Mouse (Mus musculus): Measurements from ENCODE around the gene Pnpla2. TPM values are rescaled to one million over a fixed set of nuclear protein-coding genes. Genes with fewer than 3 reads are reported as not detected.
"Not testable (repeated sequence)": the region's sequence is repeated elsewhere in the genome, so short reads cannot be mapped to it uniquely, and the experiment has no call there.

The Pnpla2 gene
- 100 to 1,000 TPM; 409 to 426 TPM for total RNA-seq (2021)

- intact Hi-C loops (cut with DNase I) = loop anchor here (5.0 kb wide), 1 partner anchor 43 kb away; the partner anchor contains the start of gene Gatd1
- peak; percentile 89 for DNase-seq (ENCODE audit: low spot score)
These were observed at the start of gene Pnpla2 for GRCm38 (mm10) chr7:141454967-141455551. TSS of gene Pnpla2 (plus strand) at chr7:141455198.

GRCm38 (mm10) chr7:141405466-141405865 lies 49.5 kb upstream of the Pnpla2 start:
- intact Hi-C loops (cut with DNase I) = no loop called here

DNA sequence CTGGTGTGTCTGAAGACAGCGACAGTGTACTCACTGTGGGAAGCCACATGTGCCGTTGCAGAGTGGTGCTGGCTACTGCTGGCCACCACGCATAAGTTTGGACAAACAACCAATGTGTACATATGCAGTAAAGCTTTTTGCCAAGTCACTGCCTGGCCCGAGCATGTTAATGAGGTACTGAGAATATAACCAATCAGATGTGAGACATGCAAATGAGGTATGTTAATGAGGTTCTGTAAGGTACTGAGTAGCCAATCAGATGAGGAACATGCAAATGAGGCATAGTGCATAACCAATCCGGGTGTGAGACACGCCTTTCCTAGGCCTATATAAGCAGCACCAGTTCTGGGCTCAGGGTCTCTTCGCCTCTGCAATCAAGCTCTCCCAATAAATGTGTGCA lies 47.3 kb upstream of the Pnpla2 start:
- intact Hi-C loops (cut with DNase I) = loop anchor here (2.0 kb wide), 1 partner anchor 117 kb away; no protein-coding TSS in a partner anchor
- DNase-seq (ENCODE audit: low spot score) = not testable (repeated sequence)

More at GRCm38 (mm10) chr7:141405466-141405865, 49.5 kb upstream of the Pnpla2 start:
- no peak for DNase-seq (ENCODE audit: low spot score)

DNA sequence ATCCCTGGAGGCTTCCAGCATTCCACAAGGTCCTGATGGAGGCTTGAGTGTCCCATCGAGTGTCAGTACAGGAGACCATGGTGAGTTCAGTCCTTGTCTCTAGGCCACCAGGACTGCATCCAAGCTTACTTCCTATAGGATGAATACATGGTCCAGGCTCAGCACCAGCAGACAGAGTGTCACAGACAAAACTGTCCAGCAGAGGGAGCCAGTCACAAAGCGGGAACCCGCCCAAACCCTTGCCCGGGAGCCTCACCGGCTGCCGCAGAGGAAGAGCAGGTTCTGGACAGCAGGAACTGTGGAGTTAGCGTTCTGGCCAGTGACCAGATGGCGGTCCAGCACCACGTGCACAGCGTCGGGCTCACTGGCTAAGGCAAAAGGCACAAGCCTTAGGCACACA lies 46.2 kb upstream of the Pnpla2 start:
- intact Hi-C loops (cut with DNase I) = loop anchor here (1.0 to 2.0 kb wide), 2 partner anchors 28 to 116 kb away; partner anchors contain the start of gene Slc25a22

DNA sequence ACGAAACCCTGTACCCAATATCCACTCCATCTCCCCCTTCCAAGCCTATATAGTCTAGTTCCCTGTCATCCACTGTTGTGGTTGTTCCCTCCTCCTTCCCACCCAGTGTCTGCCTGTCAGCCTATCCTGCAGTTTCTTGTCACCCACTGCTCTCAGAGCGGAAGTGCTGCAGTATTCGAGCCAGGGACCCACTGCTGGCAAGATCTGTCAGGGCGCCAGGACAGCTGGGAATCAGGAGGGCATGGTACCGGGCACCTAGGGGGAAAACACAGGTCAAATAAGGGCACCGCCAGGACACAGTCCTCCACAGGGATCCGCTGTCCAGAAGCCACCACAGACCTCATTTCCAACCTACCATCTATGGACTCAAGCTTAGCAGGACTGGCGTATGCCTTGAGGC lies 44.4 kb upstream of the Pnpla2 start:
- no peak for DNase-seq (ENCODE audit: low spot score)
- intact Hi-C loops (cut with DNase I) = loop anchor here (5.0 kb wide), 1 partner anchor 47 kb away; the partner anchor contains the start of gene Pnpla2

More for the DNA sequence above, 46.2 kb upstream of the Pnpla2 start:
- peak; percentile 58 for DNase-seq (ENCODE audit: low spot score)

GRCm38 (mm10) chr7:141411667-141412066 lies 43.3 kb upstream of the Pnpla2 start:
- no peak for DNase-seq (ENCODE audit: low spot score)
- intact Hi-C loops (cut with DNase I) = loop anchor here (5.0 kb wide), 1 partner anchor 46 kb away; the partner anchor contains the start of gene Pnpla2

DNA sequence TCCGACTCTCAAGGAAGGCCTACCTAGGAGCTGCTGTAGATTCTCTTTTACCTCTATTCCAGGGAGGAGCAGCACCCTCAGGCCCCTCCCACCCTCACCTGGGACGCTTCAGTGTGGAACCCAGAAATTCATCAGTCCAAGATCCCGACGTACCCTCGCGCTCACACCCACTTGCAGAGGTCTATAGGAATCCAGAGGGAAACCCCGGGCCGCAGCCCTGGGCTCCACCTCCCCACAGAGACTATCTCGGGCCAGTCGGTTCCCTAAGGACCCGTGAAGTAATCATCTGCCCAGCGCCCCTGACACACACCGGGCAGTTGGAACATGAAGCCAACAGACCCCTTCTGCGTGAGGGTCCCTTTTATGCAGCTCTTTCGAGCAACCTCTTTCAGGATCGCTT lies 41.7 kb upstream of the Pnpla2 start:
- intact Hi-C loops (cut with DNase I) = loop anchor here (5.0 kb wide), 1 partner anchor 44 kb away; the partner anchor contains the start of gene Pnpla2
- DNase-seq (ENCODE audit: low spot score) = no peak

GRCm38 (mm10) chr7:141413809-141414584 lies 41.0 kb upstream of the Pnpla2 start, which contains the start of gene Gatd1:
TSS of gene Gatd1 (minus strand) at chr7:141414136.
- peak; percentile 95 for DNase-seq (ENCODE audit: low spot score)
- intact Hi-C loops (cut with DNase I) = loop anchor here (5.0 kb wide), 1 partner anchor 43 kb away; the partner anchor contains the start of gene Pnpla2

DNA sequence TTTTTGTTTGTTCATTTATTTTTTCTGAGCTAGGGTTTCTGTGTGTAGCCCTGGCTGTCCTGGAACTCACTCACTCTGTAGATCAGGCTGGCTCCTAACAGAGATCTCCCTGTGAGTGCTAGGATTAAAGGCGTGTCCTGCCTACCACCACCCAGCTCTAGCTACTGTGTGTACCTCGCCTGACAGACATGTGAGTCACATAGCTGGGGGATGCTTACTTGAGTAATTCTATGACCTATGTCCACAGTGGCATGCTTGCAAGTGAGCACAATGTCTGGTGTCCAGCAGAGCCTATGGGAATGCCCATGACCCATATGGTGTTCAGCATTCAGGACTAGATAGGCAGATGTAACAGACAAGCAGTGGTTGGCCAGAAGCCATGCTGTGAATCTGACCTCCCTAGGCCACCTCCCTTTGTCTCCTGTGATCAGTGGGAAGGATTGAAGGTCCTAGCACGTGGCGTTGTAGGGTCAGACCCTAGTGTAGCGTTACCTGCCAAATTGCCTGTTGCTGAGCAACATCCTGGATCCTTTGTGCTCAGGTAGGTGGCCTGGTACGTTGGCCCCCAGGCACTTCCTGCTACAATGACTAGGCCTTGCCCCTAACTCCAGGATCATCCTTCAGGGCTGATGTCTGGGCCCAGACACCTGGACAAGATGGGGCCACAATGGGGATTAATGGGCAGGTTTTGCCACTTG lies 38.7 kb upstream of the Pnpla2 start:
- intact Hi-C loops (cut with DNase I) = no loop called here
- no peak for DNase-seq (ENCODE audit: low spot score)

- DNase-seq (ENCODE audit: low spot score) = no peak
- intact Hi-C loops (cut with DNase I) = no loop called here
These were observed 37.0 kb upstream of the Pnpla2 start for GRCm38 (mm10) chr7:141417731-141418681.

- intact Hi-C loops (cut with DNase I) = no loop called here
These were observed 36.0 kb upstream of the Pnpla2 start for GRCm38 (mm10) chr7:141418970-141419369.

DNA sequence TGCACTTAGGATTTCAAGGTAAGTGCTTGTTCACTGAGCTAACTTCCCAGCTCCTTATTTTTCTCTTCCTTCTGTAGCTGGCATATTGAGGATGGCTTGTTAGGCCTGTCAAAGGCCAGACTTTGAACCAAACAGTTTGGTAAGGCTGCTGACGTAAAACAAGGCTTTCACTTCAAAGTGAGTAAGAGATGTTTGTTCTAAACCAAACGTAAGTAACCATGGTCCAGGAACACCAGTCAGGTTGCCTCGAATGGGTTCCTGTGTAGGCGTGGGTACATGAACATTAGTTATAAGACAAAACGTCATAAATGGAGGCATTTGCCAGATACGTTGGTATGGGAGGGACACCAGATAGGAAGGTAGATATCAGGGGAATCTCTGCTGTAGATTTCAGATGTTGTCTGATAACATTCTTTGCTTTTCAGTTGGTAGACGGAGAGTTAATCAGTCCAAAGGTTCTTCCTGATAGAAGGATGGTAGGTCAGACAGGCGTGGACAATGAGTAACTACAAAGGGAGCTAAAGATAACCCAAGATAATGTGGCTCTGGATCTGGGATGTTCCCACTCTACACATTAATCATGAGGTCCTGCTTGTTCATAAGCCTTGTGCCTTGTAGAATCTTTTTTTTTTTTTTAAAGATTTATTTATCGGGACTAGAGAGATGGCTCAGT lies 34.8 kb upstream of the Pnpla2 start:
- intact Hi-C loops (cut with DNase I) = no loop called here
- DNase-seq (ENCODE audit: low spot score) = no peak

More at GRCm38 (mm10) chr7:141418970-141419369, 36.0 kb upstream of the Pnpla2 start:
- no peak for DNase-seq (ENCODE audit: low spot score)

GRCm38 (mm10) chr7:141423811-141424210 lies 31.2 kb upstream of the Pnpla2 start:
- intact Hi-C loops (cut with DNase I) = no loop called here
- DNase-seq (ENCODE audit: low spot score) = no peak

DNA sequence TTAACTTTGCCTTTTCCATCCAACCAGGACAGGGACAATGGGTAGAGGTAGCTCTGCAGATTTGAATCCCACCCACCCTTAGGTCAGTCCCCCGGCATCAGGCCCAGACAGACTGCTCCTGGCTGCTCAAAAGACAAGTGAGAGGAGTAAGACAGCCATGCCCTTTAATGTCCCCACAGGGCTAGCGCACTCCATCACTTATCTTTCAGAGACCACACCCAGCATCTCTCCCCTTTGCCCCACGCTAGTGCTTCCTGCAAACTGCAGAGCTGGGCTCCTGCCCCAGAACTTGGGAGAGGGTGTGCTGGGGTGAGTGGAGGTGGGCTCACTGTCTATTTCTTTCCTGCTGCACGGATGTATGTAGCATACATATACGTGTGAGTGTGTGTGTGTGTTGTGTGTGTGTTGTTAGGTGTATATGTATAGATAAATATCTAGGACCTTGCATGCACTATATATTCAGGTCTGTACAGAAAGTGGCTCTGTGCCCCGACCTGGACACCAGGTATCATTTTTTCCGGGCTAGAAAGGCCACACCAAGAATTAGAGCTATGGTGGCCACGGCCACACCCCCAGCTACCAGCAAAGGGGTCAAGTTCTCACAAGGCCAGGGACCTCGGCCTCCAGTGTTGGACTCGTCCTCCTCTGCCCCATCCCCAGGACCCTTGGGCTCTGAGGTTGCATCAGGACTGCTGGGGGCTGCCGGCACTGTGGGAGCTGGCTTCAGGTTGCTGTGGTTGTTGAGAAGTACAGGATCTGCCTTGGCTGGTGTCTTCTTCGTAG lies 27.9 kb upstream of the Pnpla2 start:
- intact Hi-C loops (cut with DNase I) = no loop called here
- DNase-seq (ENCODE audit: low spot score) = no peak

- no peak for DNase-seq (ENCODE audit: low spot score)
- intact Hi-C loops (cut with DNase I) = no loop called here
These were observed 26.3 kb upstream of the Pnpla2 start for GRCm38 (mm10) chr7:141428701-141429100.

GRCm38 (mm10) chr7:141429310-141429709 lies 25.7 kb upstream of the Pnpla2 start, which contains the start of gene Cend1:
TSS of gene Cend1 (minus strand) at chr7:141429491.
- DNase-seq (ENCODE audit: low spot score) = no peak
- intact Hi-C loops (cut with DNase I) = no loop called here

- intact Hi-C loops (cut with DNase I) = no loop called here
- no peak for DNase-seq (ENCODE audit: low spot score)
These were observed 25.0 kb upstream of the Pnpla2 start for GRCm38 (mm10) chr7:141429840-141430584.
